In genomic region chr19:59349329-59349960, GRCm38 (mm10) we compare ENCODE assay signal across 25 mouse cellular contexts.
"Had no signal": no experiment of that assay in that cellular context is flagged by ENCODE, and none has a peak within 500 bp of the region (broad histone marks: within the 10 kb centered on the region; RNA-seq: fewer than 3 reads in every experiment).

No protein-coding gene starts in this region.

- H3K4me2 ChIP-seq: heart, embryonic 11.5 days; heart, embryonic 13.5 days; heart, embryonic 15.5 days; hindbrain, embryonic 12.5 days; hindbrain, embryonic 14.5 days; intestine, embryonic 15.5 days; limb, embryonic 12.5 days; liver, embryonic 13.5 days had no signal

- H3K27ac ChIP-seq: gastrocnemius, adult 2 months; heart, adult 2 months; heart, embryonic 13.5 days; heart, embryonic 15.5 days; hindbrain, embryonic 10.5 days; hindbrain, embryonic 12.5 days; hindbrain, embryonic 14.5 days; intestine, embryonic 15.5 days; layer of hippocampus, adult 2 months; left cerebral cortex, adult 2 months; limb, embryonic 10.5 days; limb, embryonic 12.5 days; liver, embryonic 13.5 days had no signal

- H3K36me3 ChIP-seq: heart, embryonic 13.5 days; heart, embryonic 15.5 days; hindbrain, embryonic 10.5 days; hindbrain, embryonic 12.5 days; intestine, embryonic 15.5 days; limb, embryonic 10.5 days; limb, embryonic 12.5 days; liver, embryonic 13.5 days had no signal

- H3K27me3 ChIP-seq: hindbrain, embryonic 12.5 days; intestine, embryonic 15.5 days; limb, embryonic 12.5 days had no signal

- DNase-seq: gastrocnemius, adult 2 months; gastrocnemius, postnatal 10 days; gastrocnemius, postnatal 25 days; heart, adult 2 months; heart, postnatal 4 days; kidney, adult 18-20 months; kidney, adult 8-10 months; kidney, postnatal 10 days; kidney, postnatal 25 days; kidney, postnatal 4 days; liver, embryonic 13.5 days had no signal

- H3K4me3 ChIP-seq: gastrocnemius, adult 2 months; heart, adult 2 months; heart, embryonic 13.5 days; heart, embryonic 15.5 days; hindbrain, embryonic 10.5 days; hindbrain, embryonic 12.5 days; intestine, embryonic 15.5 days; layer of hippocampus, adult 2 months; left cerebral cortex, adult 2 months; limb, embryonic 10.5 days; limb, embryonic 12.5 days; liver, embryonic 13.5 days had no signal

- H3K9ac ChIP-seq: heart, embryonic 13.5 days; heart, embryonic 15.5 days; hindbrain, embryonic 12.5 days; hindbrain, embryonic 14.5 days; intestine, embryonic 15.5 days; limb, embryonic 12.5 days; liver, embryonic 13.5 days had no signal

- H3K9me3 ChIP-seq: heart, embryonic 13.5 days; heart, embryonic 15.5 days; hindbrain, embryonic 10.5 days; hindbrain, embryonic 12.5 days; intestine, embryonic 15.5 days; limb, embryonic 10.5 days; limb, embryonic 12.5 days; liver, embryonic 13.5 days had no signal

- ATAC-seq: hindbrain, embryonic 16.5 days; inflammation-experienced regulatory T-cells, adult 6 months; intestine, embryonic 15.5 days; intestine, postnatal 0 days had no signal
